Mouse (Mus musculus) embryonic fibroblast, embryonic 13.5 days (primary cell): ENCODE measurements around the gene Edn1.

Experiments
- CTCF ChIP-seq: IDR thresholded peaks from 2 replicates; pipeline ENCODE4 v1.5.1; 2011; ENCODE audit warnings: mild to moderate bottlenecking, control low read depth, low read length, moderate library complexity, borderline replicate concordance; ENCODE audit not compliant: insufficient read depth
- POLR2A ChIP-seq: IDR thresholded peaks from 2 replicates; pipeline ENCODE4 v1.6.1; 2011; ENCODE audit warnings: low read depth, mild to moderate bottlenecking, control low read depth, low read length, moderate library complexity

GRCm38 (mm10) chr13:42298302-42298701 is 3.0 kb upstream of the Edn1 start:
- no peak for TF ChIP-seq CTCF
- no peak for TF ChIP-seq POLR2A
